Mouse (Mus musculus) embryonic stem cell, embryonic (primary cell): Measurements from ENCODE around the gene Igf2bp1.

Experiments used
- CTCF ChIA-PET, 4 experiments: fragments of 300-600 bp in 2 of 4; fragments of 350-600 bp in 2 of 4; sonication (Branson Sonifier 250); formaldehyde crosslinking; loops; one replicate each; lab custom pipeline; 2022; ENCODE audit warnings: inconsistent platforms in 2 of 4; lab: Charles Lee
- POLR2A ChIA-PET, 4 experiments: fragments of 300-600 bp in 2 of 4; fragments of 350-600 bp in 2 of 4; sonication (Branson Sonifier 250); formaldehyde crosslinking; loops; one replicate each; lab custom pipeline; 2022; ENCODE audit warnings: antibody characterized with exemption in 4 of 4, inconsistent platforms in 1 of 4; lab: Charles Lee

Igf2bp1 gene

DNA sequence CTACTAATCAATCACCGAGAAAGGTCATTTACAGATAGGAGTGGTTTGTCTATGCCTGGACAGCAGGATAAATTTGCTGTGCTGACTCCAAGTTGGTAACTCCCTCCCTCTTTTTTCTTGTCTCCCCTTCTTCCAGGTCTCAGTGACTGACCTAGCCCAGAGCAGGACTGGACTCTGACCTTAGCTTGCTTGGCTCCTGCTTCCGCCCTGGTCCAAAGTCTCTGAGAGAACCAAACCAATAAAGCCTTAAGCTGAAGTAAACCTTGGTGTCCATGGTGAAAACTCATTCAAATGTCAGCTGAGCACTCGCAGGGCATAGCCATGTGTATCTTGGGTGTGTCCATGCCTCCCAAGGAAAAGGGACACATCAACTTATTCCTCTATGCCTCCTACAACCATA is 24.8 kb upstream of the Igf2bp1 start:
- ChIA-PET CTCF (interaction anchor here in 2 of 4 experiments (1.0 to 1.6 kb wide), 5 partner anchors 10 to 231 kb away, joined by 3 to 7 read pairs (median 3); no protein-coding TSS in a partner anchor), POLR2A (interaction anchor here in 1 of 4 experiments (1.1 to 1.9 kb wide), 2 partner anchors 38 to 61 kb away, joined by 3 to 4 read pairs; no protein-coding TSS in a partner anchor)

DNA sequence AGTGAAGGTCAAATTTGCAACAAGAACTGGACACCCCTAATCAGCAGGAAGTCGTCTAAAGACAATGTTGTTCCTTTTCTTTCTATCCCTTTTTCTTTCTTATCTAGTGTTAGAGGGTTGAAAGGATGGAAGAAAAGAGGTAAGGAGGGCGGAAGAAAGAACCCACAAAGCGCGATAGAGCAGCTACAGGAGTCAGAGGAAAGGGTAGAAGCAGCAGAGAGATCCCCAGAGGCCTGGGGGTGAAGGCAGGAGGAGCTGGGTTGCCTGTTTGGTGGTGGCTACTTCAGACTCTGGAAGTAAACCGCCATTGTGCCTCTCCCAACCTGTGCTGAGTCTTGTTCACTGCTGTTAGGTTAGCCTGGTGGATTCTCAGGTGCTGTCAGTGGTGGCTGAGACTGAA is 22.4 kb upstream of the Igf2bp1 start:
- CTCF ChIA-PET: interaction anchor here in 2 of 4 experiments (0.6 to 1.6 kb wide), 2 partner anchors 11 to 278 kb away, joined by 4 to 5 read pairs; no protein-coding TSS in a partner anchor
- POLR2A ChIA-PET: interaction anchor here in 2 of 4 experiments (0.5 to 1.8 kb wide), 5 partner anchors 38 to 533 kb away, joined by 3 to 9 read pairs (median 3); no protein-coding TSS in a partner anchor

- CTCF ChIA-PET: interaction anchor here in 1 of 4 experiments (1.0 to 1.7 kb wide), 2 partner anchors 9 to 45 kb away, joined by 3 to 7 read pairs; no protein-coding TSS in a partner anchor
- POLR2A ChIA-PET: interaction anchor here in 3 of 4 experiments (0.6 to 4.8 kb wide), 26 partner anchors 9 to 210 kb away, joined by 3 to 23 read pairs (median 4); partner anchors contain the start of genes Snf8 (in 2 of the 3), Atp5g1 (in 1 of the 3), Igf2bp1 (in 1 of the 3) and Ube2z (in 1 of the 3)
Measured at GRCm38 (mm10) chr11:96020622-96021021, 14.9 kb upstream of the Igf2bp1 start.

GRCm38 (mm10) chr11:96017941-96018351 is 12.2 kb upstream of the Igf2bp1 start:
- CTCF ChIA-PET: interaction anchor here (0.5 to 2.9 kb wide), 12 partner anchors 11 to 206 kb away, joined by 3 to 12 read pairs (median 6); no protein-coding TSS in a partner anchor
- POLR2A ChIA-PET: interaction anchor here (0.6 to 4.8 kb wide), 41 partner anchors 9 to 1684 kb away, joined by 3 to 34 read pairs (median 4); partner anchors contain the start of genes Igf2bp1 (in 3 of the 4), Snf8 (in 3 of the 4), Atp5g1 (in 1 of the 4) and Ube2z (in 1 of the 4)

- ChIA-PET CTCF (interaction anchor here in 2 of 4 experiments (0.7 to 1.7 kb wide), 3 partner anchors 34 to 183 kb away, joined by 3 to 6 read pairs (median 6); no protein-coding TSS in a partner anchor), POLR2A (interaction anchor here (0.6 to 2.8 kb wide), 19 partner anchors 9 to 985 kb away, joined by 3 to 15 read pairs (median 5); partner anchors contain the start of genes Igf2bp1 (in 2 of the 4), Snf8 (in 2 of the 4) and Gip (in 1 of the 4))
Measured at GRCm38 (mm10) chr11:96015421-96015820, 9.7 kb upstream of the Igf2bp1 start.

- ChIA-PET CTCF (no interaction called here), POLR2A (interaction anchor here in 2 of 4 experiments (0.7 to 1.8 kb wide), 14 partner anchors 11 to 108 kb away, joined by 3 to 8 read pairs (median 4); partner anchors contain the start of gene Snf8 (in 1 of the 2))
Measured at GRCm38 (mm10) chr11:96011982-96012381, 6.2 kb upstream of the Igf2bp1 start.

DNA sequence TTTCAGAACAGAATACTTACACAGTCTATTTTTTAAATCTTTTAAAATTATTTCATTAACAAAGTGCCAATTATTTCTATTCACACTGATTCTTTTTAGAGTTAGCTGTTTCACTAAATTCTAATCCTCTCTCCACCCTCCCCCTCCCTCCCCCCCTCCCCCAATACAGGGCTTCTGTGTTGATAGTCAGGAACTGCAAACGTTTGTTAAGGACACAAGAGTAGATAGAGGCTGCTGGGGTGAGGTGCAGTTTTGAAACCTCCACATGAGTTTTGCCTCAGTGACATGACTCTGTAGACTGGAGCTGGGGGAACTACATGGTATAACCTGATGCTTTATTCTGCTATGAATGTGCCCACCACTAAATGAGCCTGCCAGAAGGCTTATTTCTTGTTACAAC is 3.1 kb upstream of the Igf2bp1 start:
- POLR2A ChIA-PET: interaction anchor here (0.6 to 3.0 kb wide), 34 partner anchors 8 to 1200 kb away, joined by 3 to 24 read pairs (median 5); partner anchors contain the start of gene Snf8 (in 4 of the 4)
- CTCF ChIA-PET: interaction anchor here in 2 of 4 experiments (0.7 to 1.5 kb wide), 2 partner anchors 25 to 33 kb away, joined by 3 read pairs; no protein-coding TSS in a partner anchor

- CTCF ChIA-PET: interaction anchor here in 2 of 4 experiments (0.6 to 1.5 kb wide), 7 partner anchors 14 to 1772 kb away, joined by 3 to 4 read pairs (median 3); no protein-coding TSS in a partner anchor
- POLR2A ChIA-PET: interaction anchor here (0.5 to 3.0 kb wide), 36 partner anchors 10 to 962 kb away, joined by 3 to 24 read pairs (median 6); partner anchors contain the start of genes Atp5g1 (in 2 of the 4) and Snf8 (in 2 of the 4)
Measured at GRCm38 (mm10) chr11:96007516-96008235, 1.9 kb upstream of the Igf2bp1 start.

DNA sequence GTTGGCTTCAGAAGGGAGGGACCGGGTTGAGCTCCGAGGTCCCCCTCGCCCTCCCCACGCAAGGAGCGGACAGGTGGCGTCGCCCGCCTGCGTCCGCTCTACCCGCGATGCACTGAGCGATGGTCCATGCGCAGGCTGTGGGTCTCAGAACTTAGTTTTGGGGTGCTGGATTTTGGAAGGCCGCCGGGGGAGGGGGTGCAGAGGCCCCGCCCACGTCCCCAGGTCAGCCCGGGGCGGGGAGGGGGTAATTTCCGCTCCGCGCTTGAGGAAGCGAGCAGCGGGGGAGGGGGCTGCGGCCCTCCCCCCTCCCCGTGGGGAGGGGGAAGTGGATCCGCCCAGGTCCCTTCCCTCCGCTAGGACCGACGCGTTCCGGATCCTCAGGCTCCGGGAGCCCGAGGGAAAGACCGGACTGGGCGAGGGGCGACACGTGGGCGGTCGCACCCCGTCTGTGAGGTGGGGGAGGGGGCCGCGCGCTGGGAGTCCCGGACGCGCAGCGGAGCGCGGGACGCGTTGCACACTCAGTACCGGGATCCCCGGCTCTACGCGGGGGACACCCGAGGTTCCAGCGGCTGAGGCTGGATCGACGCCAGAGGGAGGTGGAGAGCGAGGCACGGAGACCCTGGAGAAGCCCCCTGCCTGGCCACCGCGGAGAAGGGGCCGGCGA is 1.2 kb upstream of the Igf2bp1 start:
- POLR2A ChIA-PET: interaction anchor here (0.5 to 8.3 kb wide), 49 partner anchors 8 to 1031 kb away, joined by 3 to 156 read pairs (median 4); partner anchors contain the start of genes Snf8 (in 3 of the 4), Atp5g1 (in 2 of the 4), B4galnt2 (in 1 of the 4) and Calcoco2 (in 1 of the 4)
- CTCF ChIA-PET: interaction anchor here in 3 of 4 experiments (0.7 to 1.3 kb wide), 6 partner anchors 10 to 255 kb away, joined by 3 to 5 read pairs (median 4); no protein-coding TSS in a partner anchor

GRCm38 (mm10) chr11:96006367-96006851 is 669 bp upstream of the Igf2bp1 start:
- CTCF ChIA-PET: interaction anchor here in 3 of 4 experiments (0.7 to 1.3 kb wide), 6 partner anchors 10 to 255 kb away, joined by 3 to 5 read pairs (median 4); no protein-coding TSS in a partner anchor
- POLR2A ChIA-PET: interaction anchor here (0.5 to 8.3 kb wide), 52 partner anchors 9 to 1032 kb away, joined by 3 to 156 read pairs (median 4); partner anchors contain the start of genes Atp5g1 (in 3 of the 4), Snf8 (in 3 of the 4), B4galnt2 (in 1 of the 4) and Calcoco2 (in 1 of the 4)

- CTCF ChIA-PET: interaction anchor here (0.6 to 1.4 kb wide), 4 partner anchors 23 to 1801 kb away, joined by 3 to 8 read pairs (median 3); no protein-coding TSS in a partner anchor
- POLR2A ChIA-PET: interaction anchor here (0.6 to 8.3 kb wide), 27 partner anchors 9 to 1258 kb away, joined by 3 to 156 read pairs (median 6); partner anchors contain the start of genes Snf8 (in 3 of the 4) and Atp5g1 (in 1 of the 4)
Measured at GRCm38 (mm10) chr11:96004793-96005402, 842 bp downstream of the Igf2bp1 start.

DNA sequence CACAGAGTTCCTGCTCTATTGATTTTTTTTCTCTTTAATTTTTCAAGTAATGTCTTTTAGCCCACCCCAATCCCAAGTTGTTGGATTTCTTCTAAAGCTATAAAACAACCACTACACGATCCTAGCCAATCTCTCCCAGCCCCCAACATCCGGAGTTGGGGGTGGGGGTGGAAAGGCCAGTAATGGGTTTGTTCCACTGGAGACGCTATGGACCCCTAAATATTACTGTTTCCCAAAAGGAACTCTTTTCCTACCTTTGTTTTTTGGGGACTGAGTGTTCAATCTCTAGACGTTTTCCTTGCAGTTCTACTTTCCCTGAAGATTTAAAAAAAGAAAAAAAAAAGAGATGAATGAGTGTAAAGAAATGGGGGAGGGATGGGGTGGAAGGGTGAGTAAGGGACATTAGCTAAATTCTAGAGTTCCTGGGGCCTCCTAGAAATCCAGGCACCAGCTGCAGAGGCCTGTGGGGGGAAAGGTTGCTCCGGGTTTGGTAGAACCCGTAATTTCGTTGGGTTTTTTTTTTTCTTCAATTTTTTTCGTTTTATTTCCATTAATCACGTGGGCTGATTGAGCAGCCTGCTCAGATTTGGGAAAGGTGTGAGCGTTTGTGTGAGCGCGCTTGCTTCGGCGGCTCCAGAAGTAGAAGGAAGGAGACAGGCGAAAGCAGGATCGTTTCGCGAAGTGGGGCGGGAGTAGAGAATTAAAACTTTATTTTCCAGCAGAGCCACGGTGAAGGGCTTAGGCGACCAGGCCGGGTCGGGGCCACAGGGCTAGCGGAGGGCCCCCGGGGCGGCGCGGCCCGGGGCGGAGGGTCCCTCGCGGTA is 1.6 kb downstream of the Igf2bp1 start:
- ChIA-PET CTCF (interaction anchor here in 1 of 4 experiments (0.6 kb wide), 1 partner anchor 176 kb away, joined by 3 read pairs; no protein-coding TSS in a partner anchor), POLR2A (interaction anchor here in 3 of 4 experiments (0.6 to 8.3 kb wide), 15 partner anchors 9 to 993 kb away, joined by 3 to 156 read pairs (median 6); partner anchors contain the start of gene Snf8 (in 2 of the 3))

- CTCF ChIA-PET: interaction anchor here in 3 of 4 experiments (0.6 to 0.7 kb wide), 3 partner anchors 168 to 1312 kb away, joined by 3 to 6 read pairs (median 5); partner anchors contain the start of gene Mrpl45 (in 1 of the 3)
- POLR2A ChIA-PET: interaction anchor here (0.6 to 8.3 kb wide), 19 partner anchors 8 to 113 kb away, joined by 3 to 156 read pairs (median 4); partner anchors contain the start of genes Snf8 (in 2 of the 4) and Gip (in 1 of the 4)
Measured at GRCm38 (mm10) chr11:96003100-96003900, 2.4 kb downstream of the Igf2bp1 start.

GRCm38 (mm10) chr11:95994151-95994550 is 11.6 kb downstream of the Igf2bp1 start:
- ChIA-PET POLR2A (interaction anchor here (0.7 to 11.2 kb wide), 13 partner anchors 9 to 110 kb away, joined by 3 to 292 read pairs (median 10); partner anchors contain the start of gene Igf2bp1 (in 3 of the 4)), CTCF (interaction anchor here in 3 of 4 experiments (0.5 to 3.8 kb wide), 5 partner anchors 10 to 1149 kb away, joined by 4 to 28 read pairs (median 7); no protein-coding TSS in a partner anchor)
